Mouse (Mus musculus) kidney, adult 11 months (tissue): ENCODE measurements around the gene Prrg2.
"Not testable (repeated sequence)": the region's sequence is repeated elsewhere in the genome, so short reads cannot be mapped to it uniquely, and the experiment has no call there.

Source experiments
- DNase-seq: peaks from one replicate; pipeline ENCODE4 v3.0.0; 2022

Gene Prrg2

DNA sequence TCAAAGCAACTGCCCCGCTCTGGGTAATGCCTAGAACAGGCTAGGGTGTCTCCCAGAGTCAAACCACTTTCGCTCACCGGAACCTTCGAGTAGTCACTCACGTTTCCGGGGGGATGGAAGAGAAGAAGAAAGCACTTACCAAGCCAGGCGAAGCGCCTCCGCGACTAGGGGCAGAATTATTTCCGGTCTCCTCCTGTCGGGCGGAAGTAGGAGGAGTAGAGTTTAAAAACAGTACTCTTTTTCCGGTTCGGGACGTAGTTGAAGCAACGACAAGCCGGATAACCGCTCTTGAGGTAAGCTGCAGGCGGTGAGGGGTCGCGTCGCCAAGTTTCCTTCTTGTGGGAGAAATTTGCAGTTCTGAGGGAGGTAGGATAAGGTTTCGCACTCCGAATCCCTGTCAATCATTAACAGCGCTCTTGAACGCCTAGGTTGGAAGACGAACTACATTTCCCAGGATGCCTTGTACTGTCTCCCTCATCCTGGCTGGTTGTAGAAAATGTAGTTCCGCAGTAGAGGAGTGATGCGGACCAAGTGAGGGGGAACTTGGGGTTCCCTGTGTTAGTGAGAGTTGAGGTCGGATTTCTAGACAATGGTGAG is at the start of gene Prrg2, which contains the start of gene Nosip:
Gene Prrg2, minus strand, starts transcription at position 439 of the 597 bp plus-strand sequence.
Gene Nosip, plus strand, starts transcription at position 191 of the 597 bp plus-strand sequence.
- peak; percentile 96 for DNase-seq

GRCm38 (mm10) chr7:45111940-45112339 is 49.5 kb upstream of the Prrg2 start:
- no peak for DNase-seq

- DNase-seq: not testable (repeated sequence)
Measured at GRCm38 (mm10) chr7:45110089-45110488, 47.6 kb upstream of the Prrg2 start.

GRCm38 (mm10) chr7:45107052-45107645 is 44.7 kb upstream of the Prrg2 start:
- no peak for DNase-seq

GRCm38 (mm10) chr7:45106441-45106840 is 44.0 kb upstream of the Prrg2 start:
- DNase-seq: no peak

DNA sequence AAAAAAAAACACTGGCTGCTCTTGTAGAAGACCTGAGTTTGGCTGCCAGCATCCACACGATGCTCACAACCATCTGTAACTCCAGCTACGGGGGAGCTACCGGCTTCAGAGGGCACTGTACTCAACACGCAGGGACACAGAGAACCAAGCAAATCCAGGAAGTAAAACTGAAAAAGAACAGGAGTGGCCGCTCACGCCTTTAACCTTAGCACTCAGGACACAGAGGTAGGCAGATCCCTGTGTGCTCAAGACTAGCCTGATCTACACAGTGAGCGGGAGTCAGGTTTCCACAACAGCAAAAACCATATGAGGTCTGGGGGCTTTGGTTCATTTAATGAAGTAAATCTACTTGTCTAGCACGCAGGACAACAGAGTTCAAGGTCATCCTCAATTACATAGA is 43.0 kb upstream of the Prrg2 start:
- no peak for DNase-seq

DNA sequence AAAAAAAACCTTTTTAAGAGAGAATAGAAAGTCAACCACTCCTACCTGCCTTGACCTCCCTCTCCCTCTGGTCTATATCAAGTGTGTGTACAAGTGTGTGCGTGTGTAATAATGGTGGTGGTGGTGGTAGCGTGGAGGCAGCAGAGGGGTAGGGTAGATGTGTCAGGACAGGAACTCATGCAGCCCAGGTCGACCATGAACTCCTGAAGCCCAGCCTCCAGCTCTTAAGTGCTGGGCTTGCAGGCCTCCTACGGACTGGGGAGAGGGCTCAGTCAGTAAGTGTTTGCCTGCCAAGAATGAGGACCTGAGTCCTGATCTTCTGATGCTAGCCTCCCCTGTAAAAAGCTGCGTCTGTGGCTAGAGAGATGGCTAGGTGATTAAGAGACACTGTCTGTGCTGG is 42.5 kb upstream of the Prrg2 start:
- no peak for DNase-seq

- peak; percentile 98 for DNase-seq
Measured at GRCm38 (mm10) chr7:45103652-45104180, 41.2 kb upstream of the Prrg2 start, which contains the start of gene Fcgrt. Gene Fcgrt (minus strand): TSS chr7:45103851.

GRCm38 (mm10) chr7:45102940-45103585 is 40.6 kb upstream of the Prrg2 start:
- DNase-seq: peak; percentile 66

DNA sequence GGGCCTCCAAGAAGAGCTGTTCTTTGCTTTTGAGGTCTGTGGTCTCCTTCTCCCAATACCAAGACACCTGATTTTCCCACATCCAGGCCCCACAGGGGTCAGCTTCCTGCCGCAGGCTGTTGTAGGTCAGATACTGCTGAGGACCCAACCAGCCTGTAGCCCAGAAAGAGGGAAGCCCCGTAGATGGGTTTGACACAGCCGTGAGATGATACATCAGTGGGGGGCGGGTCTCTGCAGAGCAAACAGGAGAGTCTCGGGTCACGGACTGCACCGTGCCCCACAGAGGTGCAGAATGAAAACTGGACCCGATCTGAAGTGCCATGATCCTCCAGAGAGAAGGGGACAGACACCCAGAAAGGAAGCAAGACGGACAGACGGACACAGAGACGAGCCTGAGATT is 40.0 kb upstream of the Prrg2 start:
- no peak for DNase-seq

GRCm38 (mm10) chr7:45100046-45100445 is 37.6 kb upstream of the Prrg2 start:
- DNase-seq: no peak

DNA sequence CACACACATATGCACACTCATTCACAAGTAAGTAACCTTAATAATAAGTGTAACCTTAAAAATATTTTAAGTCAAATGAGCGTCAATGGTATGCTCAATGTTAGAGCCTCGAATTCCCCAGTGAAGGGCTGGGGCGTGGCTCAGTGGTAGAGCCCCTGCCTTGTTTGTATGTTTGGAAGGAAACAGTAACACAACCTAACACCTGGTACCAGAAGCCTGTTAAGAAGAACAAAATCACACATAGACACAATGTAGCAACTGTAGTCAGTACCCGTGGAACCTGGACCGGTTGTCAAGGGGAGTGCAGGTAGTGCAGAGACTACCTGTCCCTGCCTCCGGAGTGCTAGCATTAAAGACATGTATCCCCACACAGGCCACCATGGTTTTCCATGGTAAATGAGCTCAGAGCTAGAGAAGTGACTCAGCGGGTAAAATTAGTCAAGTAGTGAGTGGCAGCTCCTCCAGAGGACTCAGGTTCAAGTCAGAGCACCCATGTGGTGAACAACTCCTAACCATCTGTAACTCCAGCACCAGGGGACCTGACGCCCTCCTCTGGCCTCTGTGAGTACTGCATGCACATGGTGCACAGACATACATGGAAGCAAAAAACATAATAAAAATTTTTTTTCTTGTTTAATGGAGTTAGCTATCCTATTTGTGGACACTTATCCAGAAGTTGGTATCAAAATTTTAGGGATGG is 36.2 kb upstream of the Prrg2 start:
- DNase-seq: no peak

- no peak for DNase-seq
Measured at GRCm38 (mm10) chr7:45097479-45097878, 35.0 kb upstream of the Prrg2 start.

DNA sequence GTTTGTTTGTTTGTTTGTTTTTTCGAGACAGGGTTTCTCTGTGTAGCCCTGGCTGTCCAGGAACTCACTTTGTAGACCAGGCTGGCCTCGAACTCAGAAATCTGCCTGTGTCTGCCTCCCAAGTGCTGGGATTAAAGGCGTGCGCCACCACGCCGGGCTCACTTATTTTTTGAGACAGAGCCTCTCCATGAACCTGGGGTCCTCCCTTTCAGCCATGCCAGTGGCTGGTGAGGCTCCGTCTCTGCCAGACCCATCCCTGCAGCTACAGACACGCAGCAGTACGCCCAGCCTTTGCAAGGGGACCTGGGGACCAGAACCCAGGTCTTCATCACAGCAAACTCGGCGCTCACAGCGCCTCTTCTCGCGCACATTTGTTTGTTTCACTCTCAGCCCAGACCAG is 33.5 kb upstream of the Prrg2 start:
- not testable (repeated sequence) for DNase-seq

DNA sequence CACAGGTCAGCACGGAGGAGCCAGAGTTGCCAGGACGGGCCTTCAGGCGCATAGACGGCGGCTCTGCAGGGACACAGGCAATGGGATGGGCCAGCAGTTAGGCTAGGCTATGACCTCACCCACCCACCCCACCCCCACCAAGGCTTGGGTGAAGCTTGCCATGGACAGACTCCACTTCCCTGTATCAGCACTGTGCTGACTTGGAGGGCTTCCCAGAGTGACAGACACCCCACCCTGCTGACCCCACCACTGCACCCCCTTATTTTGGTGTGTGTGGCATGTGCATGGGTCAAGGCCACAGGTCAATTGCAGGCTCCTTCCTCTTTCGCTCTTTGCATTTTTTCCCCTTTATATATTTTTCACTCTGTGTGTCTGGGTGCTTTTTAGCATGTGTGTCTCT is 32.9 kb upstream of the Prrg2 start:
- DNase-seq: no peak

GRCm38 (mm10) chr7:45094121-45094520 is 31.6 kb upstream of the Prrg2 start:
- DNase-seq: no peak

DNA sequence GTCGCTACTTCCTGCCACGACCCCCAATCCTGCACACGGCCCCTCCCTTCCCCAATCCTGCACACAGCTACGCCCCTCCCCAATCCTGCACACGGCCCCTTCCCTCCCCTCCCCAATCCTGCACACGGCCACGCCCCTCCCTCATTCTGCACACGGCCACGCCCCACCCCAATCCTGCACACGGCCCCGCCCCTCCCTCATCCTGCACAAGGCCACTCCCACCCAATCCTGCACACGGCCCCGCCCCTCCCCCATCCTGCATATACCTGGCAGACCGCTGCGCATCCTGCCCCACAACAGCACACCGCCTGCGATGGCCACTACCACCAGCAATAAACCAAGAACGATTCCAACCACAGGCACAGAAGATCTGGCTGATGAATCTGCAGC is 31.0 kb upstream of the Prrg2 start:
- no peak for DNase-seq

- no peak for DNase-seq
Measured at GRCm38 (mm10) chr7:45092828-45093515, 30.5 kb upstream of the Prrg2 start.

GRCm38 (mm10) chr7:45092048-45092447 is 29.6 kb upstream of the Prrg2 start, which contains the start of gene Rcn3:
Gene Rcn3 (minus strand): TSS chr7:45092221.
- DNase-seq: peak; percentile 66

GRCm38 (mm10) chr7:45091001-45091990 is 28.8 kb upstream of the Prrg2 start:
- DNase-seq: no peak

DNA sequence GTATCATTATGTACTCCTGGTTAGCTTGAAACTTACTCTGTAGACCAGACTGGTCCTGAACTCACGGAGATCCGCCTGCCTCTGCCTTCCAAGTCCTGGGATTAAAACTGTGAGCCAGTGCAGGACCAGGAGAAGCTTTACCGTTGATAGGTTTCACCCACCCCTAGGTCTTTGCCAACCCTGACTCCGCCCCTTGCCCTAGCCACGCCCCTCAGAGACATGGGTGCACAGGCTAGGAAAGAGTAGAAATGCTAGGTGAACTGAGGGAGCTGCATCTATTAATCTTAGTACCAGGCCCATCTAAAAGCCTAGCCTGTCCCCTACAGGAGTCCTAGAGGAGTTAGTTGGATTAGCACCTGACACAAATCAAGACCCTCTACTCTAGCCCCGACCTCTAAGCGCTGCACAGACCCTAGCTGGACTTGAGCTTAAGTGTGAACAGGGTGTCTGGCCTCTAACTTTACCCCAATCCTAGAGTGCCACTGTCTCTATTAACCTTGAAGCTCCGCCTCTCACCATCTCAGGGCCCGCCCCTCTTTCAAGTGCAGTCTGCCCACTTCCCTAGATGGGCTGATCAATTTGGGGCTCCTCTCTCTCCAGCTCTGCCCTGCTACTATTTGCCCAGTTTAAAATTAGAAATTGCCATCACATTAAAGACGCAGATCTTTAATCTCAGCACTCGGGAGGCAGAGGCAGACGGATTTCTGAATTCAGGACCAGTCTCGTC is 27.9 kb upstream of the Prrg2 start:
- DNase-seq: no peak
